Mouse (Mus musculus) splenic B cell, adult 2 months (primary cell): ENCODE results near the gene Arfgef2.

Experiments
- DNase-seq: peaks from one replicate; pipeline ENCODE4 v3.0.0-alpha.2; 2011; ENCODE audit warnings: low read depth, low spot score
- H3K27me3 ChIP-seq: 2 replicates; pipeline ENCODE4 v1.6.1; 2012; ENCODE audit warnings: mild to moderate bottlenecking, low read length, moderate library complexity, mixed read lengths; ENCODE audit not compliant: control insufficient read depth, poor library complexity, insufficient read depth, severe bottlenecking
- H3K36me3 ChIP-seq: 2 replicates; pipeline ENCODE4 v1.6.1; 2012; ENCODE audit warnings: mild to moderate bottlenecking, low read length, moderate library complexity, mixed read lengths; ENCODE audit not compliant: control insufficient read depth, poor library complexity, insufficient read depth, severe bottlenecking

Gene Arfgef2

DNA sequence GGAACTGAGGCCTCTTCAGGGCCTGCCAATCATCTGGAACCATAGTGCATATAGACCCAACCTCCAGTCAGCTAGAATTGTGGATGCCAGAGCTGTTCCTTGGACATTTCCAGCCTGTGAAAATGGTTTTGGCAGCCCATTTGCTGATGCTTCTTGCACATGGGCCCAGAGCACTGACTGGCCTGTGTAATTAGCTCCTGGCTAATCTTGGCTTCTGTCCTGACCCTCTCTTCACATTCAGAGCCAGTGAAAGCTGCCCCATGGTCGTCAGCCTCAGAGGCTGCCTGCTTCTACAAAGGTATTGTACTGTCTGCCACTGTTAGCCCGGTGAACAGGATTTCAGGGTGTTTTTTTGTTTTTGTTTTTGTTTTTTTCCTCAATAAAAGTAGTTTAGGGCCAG is 17.5 kb downstream of the Arfgef2 start:
- no peaks in the 10 kb centered on the region for H3K27me3 ChIP-seq
- no peaks in the 10 kb centered on the region for H3K36me3 ChIP-seq
- no peak for DNase-seq

DNA sequence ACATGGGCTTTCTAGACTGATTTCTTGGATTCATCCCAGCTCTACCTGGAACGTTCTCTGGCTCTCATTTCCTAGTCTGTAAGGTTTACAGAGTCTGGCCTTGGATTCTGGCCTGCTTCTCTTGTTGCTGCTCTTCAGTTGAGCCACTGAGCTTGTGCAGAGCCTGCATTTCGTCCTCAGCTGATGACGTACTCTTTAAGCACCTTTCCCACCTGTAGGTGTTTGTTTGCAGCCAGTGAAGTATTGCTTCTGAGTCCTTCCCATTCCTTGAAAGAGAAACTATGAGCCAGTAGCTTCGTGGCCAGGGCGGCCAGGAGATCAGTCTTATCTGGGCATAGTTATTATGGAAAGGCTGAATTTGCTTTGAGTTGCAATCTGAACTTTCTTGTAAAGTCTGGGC is 19.0 kb downstream of the Arfgef2 start:
- Histone ChIP-seq H3K36me3 (0 out of 2 replicates have a peak, but pooled peaks cover 2% of the 10 kb centered on the region), H3K27me3 (no peaks in the 10 kb centered on the region)
- DNase-seq, result no peak

DNA sequence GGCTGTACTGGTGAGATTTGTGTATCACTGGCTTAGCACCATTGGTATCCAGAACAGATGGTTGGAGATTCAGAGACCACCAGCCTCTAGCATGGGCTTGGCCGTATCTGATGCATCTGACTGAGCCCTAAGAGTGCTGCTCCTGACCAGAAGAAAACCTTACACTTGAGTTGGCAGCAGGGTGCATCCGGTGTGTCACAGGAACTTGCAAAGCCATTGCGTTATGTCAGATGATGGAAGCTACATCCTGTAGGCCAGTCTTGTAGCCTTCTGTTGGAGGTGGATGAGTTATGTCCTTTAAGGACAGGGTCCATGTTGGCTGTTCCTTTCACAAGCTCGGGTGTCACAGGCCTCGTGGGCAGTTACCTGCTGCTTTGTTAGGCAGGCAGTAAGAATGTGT is 19.6 kb downstream of the Arfgef2 start:
- H3K36me3 ChIP-seq, result peaks cover 2% of the 10 kb centered on the region; the same call in 1 of the 2 replicates
- peak; percentile 29 for DNase-seq
- H3K27me3 ChIP-seq, result no peaks in the 10 kb centered on the region

DNA sequence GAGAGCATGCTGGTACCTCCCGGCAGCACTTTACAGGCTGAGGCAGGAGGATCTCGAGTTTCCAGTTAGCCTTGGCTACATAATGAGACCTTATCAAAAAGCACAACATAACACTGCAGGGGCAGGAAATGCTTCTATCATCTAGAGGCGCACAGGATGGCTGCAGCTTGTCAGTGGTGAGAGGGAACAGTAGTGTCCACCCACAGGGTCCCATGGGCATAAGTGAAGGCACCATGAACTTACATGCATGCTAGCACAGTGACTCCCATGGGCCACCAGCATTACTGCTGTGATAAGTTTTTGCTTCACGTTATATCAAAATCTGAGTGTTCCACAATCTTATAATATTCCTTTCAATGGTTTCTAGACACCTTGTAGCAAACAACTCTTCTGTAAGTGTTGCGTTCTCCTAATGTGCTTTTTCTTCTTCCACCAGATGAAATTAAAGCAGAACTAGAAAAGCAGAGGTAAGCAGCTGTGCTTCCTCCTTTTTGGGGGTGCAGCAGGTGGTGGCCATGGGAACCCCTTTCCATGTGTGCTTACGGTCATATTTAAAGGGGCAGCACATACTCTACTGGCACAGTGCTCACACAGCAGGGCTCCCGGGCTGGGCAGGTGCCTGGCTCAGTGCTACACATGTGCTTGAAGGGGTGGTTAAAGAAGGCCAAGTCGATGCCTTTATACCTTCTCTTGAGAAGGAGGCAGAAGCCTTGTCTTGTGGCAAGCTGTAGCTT is 21.3 kb downstream of the Arfgef2 start:
- no peaks in the 10 kb centered on the region for H3K27me3 ChIP-seq
- DNase-seq, result peak; percentile 77
- peaks cover 3% of the 10 kb centered on the region; the same call in 1 of the 2 replicates for H3K36me3 ChIP-seq

DNA sequence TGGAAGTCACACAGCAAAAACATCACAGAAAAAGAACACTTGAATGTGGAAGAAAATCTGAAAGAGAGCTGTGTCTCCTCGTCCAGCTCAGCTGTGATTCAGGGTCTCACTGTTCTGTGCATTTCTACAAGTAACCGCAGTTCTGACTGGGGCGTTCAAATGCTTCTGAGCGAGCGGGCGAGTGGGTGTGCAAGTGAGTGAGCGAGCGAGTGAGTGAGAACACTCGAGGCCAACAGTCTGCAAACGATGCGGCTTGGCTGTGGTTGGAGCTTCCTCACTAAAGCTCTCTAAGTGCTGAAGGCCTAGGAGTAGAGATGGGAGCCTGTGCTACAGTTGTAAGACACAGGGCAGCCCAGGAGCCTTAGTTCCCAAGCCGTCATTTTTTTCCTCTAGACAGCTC is 22.9 kb downstream of the Arfgef2 start:
- Histone ChIP-seq H3K27me3 (no peaks in the 10 kb centered on the region), H3K36me3 (peaks cover 3% of the 10 kb centered on the region; the same call in 1 of the 2 replicates)
- no peak for DNase-seq

DNA sequence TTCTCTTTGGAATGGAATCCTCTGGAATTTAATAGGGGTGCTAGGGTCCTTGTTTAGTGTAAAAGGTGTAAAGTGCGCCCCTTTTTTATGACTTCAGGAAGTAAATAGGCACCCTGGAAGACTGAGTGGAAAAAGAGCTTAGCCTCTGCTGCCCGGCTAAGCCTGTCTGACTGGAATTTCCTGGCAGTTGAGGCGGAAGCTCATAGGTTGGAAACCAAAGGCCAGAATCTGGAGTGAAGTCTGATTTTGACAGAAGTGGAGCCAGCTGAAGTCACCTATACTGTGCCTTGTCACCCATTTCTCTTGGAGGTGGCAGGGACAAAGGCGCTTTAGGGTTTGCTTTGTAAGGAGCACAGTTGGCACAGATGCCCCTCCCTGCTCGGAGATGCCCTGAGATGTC is 25.0 kb downstream of the Arfgef2 start:
- no peak for DNase-seq

DNA sequence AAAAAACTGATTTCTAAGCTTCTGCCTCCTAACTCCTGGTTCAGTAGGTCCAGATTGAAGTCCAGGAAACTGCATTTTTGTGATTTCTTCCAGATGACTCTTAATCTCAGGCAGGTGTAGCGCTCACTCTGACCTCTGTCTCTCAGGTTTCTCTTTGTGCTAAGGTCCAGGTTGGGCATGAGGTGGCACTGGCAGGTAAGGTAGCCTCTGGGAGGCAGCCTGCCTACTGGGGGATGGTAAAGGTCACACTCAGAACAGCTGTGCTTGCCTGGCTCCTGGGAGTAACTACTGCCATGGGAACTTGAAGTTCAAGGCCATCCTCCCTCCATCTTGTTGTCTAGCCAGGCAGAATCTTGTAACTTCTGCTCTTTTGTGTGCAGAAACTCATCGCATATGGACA is 28.7 kb downstream of the Arfgef2 start:
- H3K36me3 ChIP-seq, result peaks cover 22% of the 10 kb centered on the region
- no peak for DNase-seq
- H3K27me3 ChIP-seq, result no peaks in the 10 kb centered on the region

More for the DNA sequence above, 25.0 kb downstream of the Arfgef2 start:
- H3K36me3 ChIP-seq, result peaks cover 8% of the 10 kb centered on the region
- no peaks in the 10 kb centered on the region for H3K27me3 ChIP-seq

DNA sequence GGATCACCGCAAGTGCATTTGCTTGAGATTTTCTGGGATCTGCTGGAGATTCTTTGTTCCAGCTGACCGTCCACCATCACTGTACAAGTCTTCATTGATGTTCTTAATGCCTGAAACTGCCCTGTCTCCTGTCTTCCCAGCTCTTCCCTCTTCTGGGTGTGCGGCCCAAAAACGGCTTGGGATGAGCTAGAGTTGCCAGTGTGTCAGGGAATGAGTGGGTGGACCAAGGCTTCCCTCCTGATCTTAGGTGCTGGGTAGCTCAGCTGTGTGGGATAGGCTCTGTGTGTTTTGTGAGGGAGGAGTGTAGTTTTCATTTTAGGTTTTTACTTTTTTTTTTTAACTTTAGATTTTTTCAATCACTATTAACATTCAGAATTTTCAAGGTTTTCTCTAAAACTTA is 29.4 kb downstream of the Arfgef2 start:
- no peak for DNase-seq
- Histone ChIP-seq H3K36me3 (peaks cover 22% of the 10 kb centered on the region), H3K27me3 (no peaks in the 10 kb centered on the region)

DNA sequence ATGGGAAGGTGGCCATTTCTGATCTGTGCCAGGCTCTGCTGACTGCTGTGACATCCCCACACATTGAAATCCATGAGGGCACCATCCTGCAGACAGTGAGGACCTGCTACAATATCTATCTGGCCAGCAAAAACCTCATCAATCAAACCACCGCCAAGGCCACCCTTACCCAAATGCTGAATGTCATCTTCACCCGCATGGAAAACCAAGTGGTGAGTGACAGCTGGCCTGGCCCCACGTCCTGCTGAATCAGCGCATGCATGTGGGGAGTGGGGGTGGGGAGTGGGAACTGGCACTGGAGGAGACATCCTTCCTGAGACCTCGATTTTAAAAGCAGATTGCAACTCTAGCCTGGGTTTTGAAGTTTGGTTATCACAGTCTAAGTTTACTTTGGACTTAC is 30.2 kb downstream of the Arfgef2 start:
- Histone ChIP-seq H3K27me3 (no peaks in the 10 kb centered on the region), H3K36me3 (peaks cover 20% of the 10 kb centered on the region)
- DNase-seq, result no peak

DNA sequence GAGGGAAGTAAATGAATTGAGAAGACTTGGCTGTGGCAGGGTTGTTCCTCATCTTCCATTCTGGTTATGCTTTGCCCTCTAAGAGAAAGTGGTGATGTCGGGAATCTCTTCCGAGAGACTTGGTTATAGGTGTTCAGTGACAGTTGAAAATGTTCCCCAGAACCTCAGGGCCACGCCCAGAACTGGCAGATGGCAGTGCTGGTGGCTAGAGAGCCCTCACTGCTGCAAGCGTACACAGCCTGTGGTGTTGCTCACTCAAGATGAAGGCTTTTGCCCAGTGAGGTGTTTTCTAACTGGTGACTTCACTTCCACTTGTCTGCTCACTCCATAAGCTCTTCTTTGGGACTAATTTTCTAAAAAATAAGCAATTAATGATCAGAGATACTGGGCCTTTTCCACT is 36.4 kb downstream of the Arfgef2 start:
- DNase-seq, result no peak
- Histone ChIP-seq H3K36me3 (peaks cover 13% of the 10 kb centered on the region), H3K27me3 (no peaks in the 10 kb centered on the region)

DNA sequence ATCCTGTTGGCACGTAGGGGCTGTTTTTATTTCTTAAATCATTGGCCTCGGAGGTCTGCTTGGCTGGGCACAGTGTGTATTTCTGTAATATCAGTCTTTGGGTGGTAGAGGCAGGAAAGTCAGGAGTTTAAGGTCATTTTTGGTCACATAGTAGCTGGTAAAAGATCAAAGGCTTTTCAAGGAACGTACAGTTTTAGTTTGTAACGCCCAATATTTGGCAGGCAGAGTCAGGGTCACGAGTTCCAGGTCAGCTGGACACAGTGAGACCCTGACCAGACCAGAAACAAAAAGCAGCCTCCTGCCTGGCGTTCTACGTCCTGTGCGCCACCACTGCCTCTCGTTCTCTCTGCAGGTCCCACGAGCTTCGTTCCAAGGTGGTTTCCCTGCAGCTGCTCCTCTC is 45.3 kb downstream of the Arfgef2 start:
- Histone ChIP-seq H3K36me3 (peaks cover 25% of the 10 kb centered on the region), H3K27me3 (no peaks in the 10 kb centered on the region)
- DNase-seq, result no peak

DNA sequence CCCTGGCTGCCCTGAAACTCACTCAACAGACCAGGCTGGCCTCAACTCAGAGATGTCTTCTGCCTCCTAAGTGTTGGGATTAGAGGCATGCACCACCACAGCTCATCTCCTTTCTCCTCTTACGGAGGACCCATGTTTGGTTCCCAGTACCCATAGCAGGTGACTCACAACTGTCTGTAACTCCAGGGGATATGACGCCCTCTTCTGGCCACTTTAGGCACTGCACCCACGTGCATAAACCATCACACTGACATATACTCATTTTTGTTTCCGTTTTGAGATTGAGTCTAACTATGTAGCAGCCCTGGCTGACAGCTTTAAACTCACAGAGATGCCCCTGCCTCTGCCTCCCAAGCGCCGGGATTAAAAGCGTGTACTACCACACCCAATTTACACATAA is 46.9 kb downstream of the Arfgef2 start:
- Histone ChIP-seq H3K36me3 (peaks cover 24% of the 10 kb centered on the region), H3K27me3 (no peaks in the 10 kb centered on the region)
- DNase-seq, result peak; percentile 30

DNA sequence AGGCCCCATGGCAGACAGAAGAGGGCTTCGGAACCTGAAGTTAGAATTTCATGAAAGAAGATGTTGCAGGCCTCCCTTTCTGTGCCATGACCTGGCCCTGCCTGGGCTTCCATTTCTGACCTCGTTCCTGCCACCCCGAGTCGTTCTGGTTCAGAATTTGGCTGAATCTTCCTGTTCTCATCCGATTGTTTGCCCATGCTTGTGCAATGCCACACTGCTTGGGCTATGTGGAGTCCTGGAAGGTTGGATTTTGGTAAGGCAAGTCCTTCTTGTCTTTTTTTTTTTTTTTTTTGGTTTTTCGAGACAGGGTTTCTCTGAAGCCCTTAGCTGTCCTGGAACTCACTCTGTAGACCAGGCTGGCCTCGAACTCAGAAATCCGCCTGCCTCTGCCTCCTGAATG is 50.4 kb downstream of the Arfgef2 start:
- Histone ChIP-seq H3K27me3 (no peaks in the 10 kb centered on the region), H3K36me3 (peaks cover 24% of the 10 kb centered on the region)
- DNase-seq, result no peak

DNA sequence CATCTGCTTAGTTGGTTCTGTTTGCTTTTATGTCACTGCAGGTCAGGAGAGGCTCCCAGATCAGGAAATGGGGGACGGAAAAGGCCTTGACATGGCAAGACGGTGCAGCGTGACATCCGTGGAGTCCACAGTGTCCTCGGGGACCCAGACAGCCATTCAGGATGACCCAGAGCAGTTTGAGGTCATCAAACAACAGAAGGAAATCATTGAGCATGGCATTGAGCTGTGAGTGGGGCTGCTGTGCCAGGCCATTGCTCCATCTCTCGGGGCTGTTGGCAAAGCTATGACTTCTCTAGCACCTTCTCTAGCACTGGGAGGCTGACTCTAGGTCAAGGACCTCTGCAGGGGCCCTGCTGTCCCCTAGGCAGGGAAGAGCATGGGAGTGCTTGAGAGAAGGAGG is 51.0 kb downstream of the Arfgef2 start:
- Histone ChIP-seq H3K36me3 (peaks cover 26% of the 10 kb centered on the region), H3K27me3 (no peaks in the 10 kb centered on the region)
- no peak for DNase-seq

DNA sequence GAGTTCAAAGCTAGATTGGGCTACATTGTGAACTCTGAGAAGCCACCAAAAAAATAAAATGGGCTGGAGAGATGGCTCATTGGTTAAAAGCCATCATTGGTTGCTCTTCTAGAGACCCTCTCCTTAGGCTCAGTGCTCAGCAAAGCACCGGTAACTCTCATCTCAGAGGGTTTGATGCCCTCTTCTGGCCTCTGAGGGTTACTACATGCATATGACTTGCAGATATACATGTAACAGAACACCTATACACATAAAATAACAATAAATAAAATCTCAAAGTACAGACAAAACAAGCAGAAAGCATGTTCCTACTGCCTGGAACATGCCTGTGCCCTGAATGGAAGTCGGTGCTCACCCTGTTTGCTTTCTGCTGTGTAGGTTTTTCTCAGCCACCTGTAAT is 51.7 kb downstream of the Arfgef2 start:
- peaks cover 26% of the 10 kb centered on the region for H3K36me3 ChIP-seq
- no peaks in the 10 kb centered on the region for H3K27me3 ChIP-seq
- DNase-seq, result peak; percentile 58

DNA sequence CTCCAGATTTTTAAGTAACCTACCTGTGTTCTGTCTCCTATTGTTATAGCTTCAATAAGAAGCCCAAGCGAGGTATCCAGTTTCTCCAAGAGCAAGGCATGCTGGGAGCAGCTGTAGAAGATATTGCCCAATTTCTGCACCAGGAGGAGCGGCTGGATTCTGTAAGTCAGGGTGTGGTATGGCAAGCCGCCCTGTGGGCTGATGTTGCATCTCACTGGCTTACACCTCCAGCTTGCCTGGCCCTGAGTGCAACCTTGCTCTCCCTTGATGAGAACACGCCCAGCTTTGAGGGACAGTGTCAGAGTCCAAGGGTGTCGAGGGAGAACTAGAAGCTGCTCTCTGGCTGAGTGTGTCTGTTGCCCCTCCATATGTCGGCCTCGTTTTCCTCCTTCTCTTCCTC is 53.8 kb downstream of the Arfgef2 start:
- Histone ChIP-seq H3K36me3 (peaks cover 25% of the 10 kb centered on the region), H3K27me3 (no peaks in the 10 kb centered on the region)
- no peak for DNase-seq
